Mouse (Mus musculus) olfactory bulb, adult 2 months (tissue): ENCODE results near the gene Rpgrip1. TPM values are rescaled to one million over a fixed set of nuclear protein-coding genes. Genes with fewer than 3 reads are reported as not detected.

ENCODE experiments used
- H3K27ac ChIP-seq: fragments of 200-500 bp; 2 replicates; pipeline ENCODE4 v1.5.1; 2012; ENCODE audit warnings: low read depth, low read length; ENCODE audit not compliant: insufficient read depth
- H3K4me1 ChIP-seq: fragments of 200-500 bp; 2 replicates; pipeline ENCODE4 v1.6.1; 2012; ENCODE audit warnings: low read length; ENCODE audit not compliant: control insufficient read depth, insufficient read depth
- H3K4me3 ChIP-seq: fragments of 200-500 bp; 2 replicates; pipeline ENCODE4 v1.5.1; 2012; ENCODE audit warnings: mild to moderate bottlenecking, low read depth, low read length, moderate library complexity; ENCODE audit not compliant: insufficient read depth
- CTCF ChIP-seq: fragments of 200-500 bp; IDR thresholded peaks from 2 replicates; pipeline ENCODE4 v1.5.1; 2012; ENCODE audit warnings: low read depth, mild to moderate bottlenecking, low read length, moderate library complexity; ENCODE audit not compliant: insufficient read depth
- POLR2A ChIP-seq: fragments of 200-500 bp; IDR thresholded peaks from 2 replicates; pipeline ENCODE4 v1.6.1; 2012; ENCODE audit warnings: mild to moderate bottlenecking, low read depth, low read length, moderate library complexity; ENCODE audit not compliant: insufficient read depth
- WGBS: fragments of 180-500 bp; shearing (Covaris S2); methylation state at CpG from one replicate; pipeline ENCODE4 v1.1.7; 2018; 5-methylcytosine and 5-hydroxymethylcytosine counted together
- polyA plus RNA-seq: library from polyadenylated mRNA; stranded (reverse); fragments of >200 nt; gene quantifications from 2 replicates; pipeline ENCODE4 v1.2.4, GENCODE M21; 2012; ENCODE audit warnings: low replicate concordance; ENCODE audit not compliant: missing spikeins, insufficient read depth, insufficient read length

Gene Rpgrip1
- polyA plus RNA-seq, 1 experiment, result not detected

DNA sequence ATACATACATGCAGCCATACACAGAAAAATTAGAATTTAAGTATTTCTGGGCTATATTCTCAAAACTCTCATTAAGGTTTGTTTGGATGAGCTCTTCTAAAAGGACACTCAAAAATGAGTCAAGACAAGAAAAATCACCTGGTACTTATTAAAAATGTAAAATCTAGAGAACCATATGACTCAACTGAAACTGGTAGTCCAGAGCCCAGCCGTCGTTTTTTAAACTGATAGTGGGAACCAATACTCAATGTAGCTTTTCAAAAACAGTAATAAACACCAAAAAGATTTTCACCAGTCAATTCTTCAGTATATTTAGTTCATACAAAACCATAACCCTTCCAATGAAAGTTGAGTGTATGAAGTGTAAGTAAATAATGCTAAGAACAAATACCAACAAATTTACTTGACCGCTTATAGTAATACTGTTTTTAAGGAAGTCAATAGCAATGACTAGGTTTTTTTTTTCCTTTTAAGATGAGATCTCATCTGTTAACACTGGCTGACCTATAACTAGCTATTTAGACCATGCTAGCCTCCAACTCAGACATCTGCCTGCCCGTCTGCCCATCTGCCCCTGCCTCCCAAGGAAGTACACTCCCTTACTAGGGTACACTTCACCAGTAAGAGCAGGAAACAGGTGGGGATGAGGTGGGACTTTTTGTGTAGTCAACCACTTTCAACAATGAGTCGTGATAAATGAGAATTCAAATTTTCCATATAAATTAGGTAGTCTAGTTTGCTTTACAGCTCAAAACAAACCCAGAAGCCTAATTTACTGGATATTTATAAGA is 10.1 kb upstream of the Rpgrip1 start:
- 29% methylated on average over 5 of the region's 5 CpGs for WGBS

DNA sequence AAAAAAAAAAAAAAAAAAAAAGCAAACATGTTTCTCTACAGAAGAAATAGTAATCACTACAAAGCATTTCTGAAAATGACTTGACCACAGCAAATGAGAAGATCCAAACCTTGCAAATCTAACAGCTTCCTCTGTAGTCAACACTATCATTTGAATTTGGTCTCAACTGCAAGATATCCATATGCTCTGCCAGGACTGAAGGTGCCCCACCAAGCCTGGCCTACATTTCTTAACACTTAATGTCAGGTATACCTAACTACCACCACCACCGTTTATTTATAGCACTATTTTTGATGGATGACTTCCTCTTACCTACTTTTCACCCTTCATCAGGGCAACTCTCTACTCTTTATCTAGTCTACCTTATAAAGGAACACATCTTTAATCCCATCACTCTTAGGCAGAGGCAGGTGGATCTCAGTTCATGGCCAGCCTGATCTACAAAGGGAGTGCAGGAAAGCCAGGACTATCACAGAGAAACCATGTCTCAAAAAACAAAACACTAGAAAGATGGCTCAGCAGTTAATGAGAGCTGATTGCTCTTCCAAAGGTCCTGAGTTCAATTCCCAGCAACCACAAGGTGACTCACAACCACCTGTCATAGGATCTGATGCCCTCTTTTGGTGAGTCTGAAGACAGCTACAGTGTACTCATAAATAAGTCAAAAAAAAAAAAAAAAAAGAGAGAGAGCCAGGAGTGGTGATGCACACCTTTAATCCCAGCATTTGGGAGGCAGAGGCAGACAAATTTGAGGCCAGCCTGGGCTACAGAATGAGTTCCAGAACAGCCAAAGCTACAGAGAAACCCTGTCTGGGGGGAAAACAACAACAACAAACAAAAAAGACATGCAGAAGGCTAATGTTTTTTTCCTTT is 9.0 kb upstream of the Rpgrip1 start:
- Histone ChIP-seq H3K4me1 (peaks cover 7% of the 10 kb centered on the region; the same call in 1 of the 2 replicates), H3K27ac (no peak overlapping the region), H3K4me3 (no peak overlapping the region)
- TF ChIP-seq POLR2A (no peak), CTCF (no peak)
- WGBS, result 78% methylated on average over 1 of the region's 1 CpGs

More for the DNA sequence above, 10.1 kb upstream of the Rpgrip1 start:
- Histone ChIP-seq H3K4me3 (no peak overlapping the region), H3K27ac (no peak overlapping the region), H3K4me1 (peaks cover 7% of the 10 kb centered on the region; the same call in 1 of the 2 replicates)
- no peak for TF ChIP-seq CTCF
- no peak for TF ChIP-seq POLR2A

DNA sequence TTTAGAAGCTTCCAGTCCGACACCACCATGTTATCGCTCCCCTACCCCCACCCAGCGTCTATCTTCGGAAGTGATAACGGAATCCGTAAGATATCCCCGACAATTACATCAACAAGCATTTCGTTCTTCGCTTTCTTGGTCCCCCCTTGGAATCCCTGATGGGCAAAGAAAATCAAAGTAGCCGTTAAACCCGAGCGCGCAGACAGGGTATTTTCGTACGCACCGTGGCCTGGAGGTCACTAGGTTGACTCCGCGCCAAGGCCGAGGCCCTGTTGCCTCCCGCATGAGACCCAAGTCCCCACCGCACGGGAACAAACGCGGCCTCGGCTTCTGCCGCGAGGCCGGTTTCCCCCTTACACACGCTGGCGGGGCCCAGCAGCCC is 7.0 kb upstream of the Rpgrip1 start:
- WGBS, result under 1% methylated on average over 30 of the region's 30 CpGs
- TF ChIP-seq POLR2A (no peak), CTCF (no peak)
- Histone ChIP-seq H3K27ac (peak overlapping the region; percentile 93), H3K4me3 (peak overlapping the region; percentile 80), H3K4me1 (peaks cover 4% of the 10 kb centered on the region; the same call in 1 of the 2 replicates)

DNA sequence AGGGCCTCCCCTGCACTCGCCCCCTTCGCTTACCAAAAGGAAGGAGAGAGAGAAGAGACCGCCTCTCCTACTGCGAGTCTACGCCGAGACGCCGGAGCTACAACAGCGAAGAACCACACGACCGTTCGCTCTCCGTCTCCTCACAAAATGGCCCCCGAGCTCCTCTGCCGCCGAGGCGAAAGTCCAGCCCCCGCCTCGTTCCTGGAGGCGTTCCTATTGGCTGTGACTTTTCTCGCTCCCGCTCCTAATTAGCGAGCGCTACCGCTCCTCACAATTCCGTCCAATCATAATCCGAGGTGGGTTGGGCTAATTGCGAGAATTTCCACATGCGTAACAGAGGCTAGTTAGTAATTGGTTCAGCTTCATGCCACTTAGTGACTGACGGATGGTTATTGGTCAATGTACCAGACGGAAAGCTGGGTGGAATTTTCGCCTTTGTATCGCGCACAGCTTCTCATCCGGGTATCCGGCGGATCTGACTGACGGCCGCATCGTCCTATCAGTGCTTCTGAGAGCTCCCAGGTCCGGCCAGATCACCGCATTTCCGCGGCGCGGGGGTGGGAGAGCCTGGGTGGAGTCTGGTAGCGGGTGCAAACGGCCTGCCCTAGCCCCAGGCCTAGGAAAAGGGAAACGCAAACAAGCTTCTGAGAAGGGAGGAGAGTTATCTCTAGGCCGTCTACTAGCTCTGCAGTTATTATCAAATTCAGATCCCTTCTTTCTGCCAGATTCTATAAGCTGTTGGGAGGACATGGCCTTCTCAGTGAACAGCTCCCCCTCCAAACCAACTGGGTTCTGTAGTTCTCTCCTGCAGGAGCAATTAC is 6.4 kb upstream of the Rpgrip1 start, which contains the start of gene Hnrnpc:
TSS of gene Hnrnpc (minus strand) at position 173 of the 821 bp plus-strand sequence.
- peaks cover 4% of the 10 kb centered on the region; the same call in 1 of the 2 replicates for H3K4me1 ChIP-seq
- H3K27ac ChIP-seq, result peak within 1 kb of the TSS; percentile 98
- WGBS, result under 1% methylated on average over 50 of the region's 50 CpGs
- peak within 1 kb of the TSS; percentile 80 for H3K4me3 ChIP-seq
- no peak for TF ChIP-seq CTCF
- TF ChIP-seq POLR2A, result peak; percentile 96

DNA sequence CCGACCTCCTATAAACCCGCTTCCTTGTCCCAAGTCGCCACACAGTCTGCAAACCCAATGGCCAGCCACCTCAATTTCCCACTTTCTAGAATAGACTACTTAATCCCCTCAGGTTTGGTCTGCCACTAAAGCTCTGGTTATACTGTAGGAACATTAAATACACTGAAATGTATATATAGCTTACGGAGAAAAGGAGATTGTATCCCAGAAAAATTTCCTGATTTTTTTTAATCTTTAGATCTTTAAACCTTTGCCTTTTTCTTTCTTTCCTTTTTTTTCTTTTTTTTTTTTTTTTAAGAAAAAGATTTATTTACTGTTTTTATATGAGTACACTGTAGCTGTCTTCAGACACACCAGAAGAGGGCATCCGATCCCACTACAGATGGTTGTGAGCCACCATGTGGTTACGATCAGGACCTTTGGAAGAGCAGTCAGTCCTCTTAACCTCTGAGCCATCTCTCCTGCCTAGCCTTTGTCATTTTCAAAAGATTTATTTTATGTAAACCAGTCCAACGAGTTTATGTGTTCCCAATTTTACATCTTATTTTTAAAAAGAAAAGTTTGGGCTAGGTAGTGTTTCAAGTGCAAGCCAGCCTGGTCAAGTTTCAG is 5.7 kb upstream of the Rpgrip1 start:
- peak overlapping the region; percentile 10 for H3K4me3 ChIP-seq
- peak overlapping the region; percentile 98 for H3K27ac ChIP-seq
- H3K4me1 ChIP-seq, result peaks cover 4% of the 10 kb centered on the region; the same call in 1 of the 2 replicates
- WGBS, result 30% methylated on average over 7 of the region's 7 CpGs
- TF ChIP-seq CTCF (no peak), POLR2A (no peak)

DNA sequence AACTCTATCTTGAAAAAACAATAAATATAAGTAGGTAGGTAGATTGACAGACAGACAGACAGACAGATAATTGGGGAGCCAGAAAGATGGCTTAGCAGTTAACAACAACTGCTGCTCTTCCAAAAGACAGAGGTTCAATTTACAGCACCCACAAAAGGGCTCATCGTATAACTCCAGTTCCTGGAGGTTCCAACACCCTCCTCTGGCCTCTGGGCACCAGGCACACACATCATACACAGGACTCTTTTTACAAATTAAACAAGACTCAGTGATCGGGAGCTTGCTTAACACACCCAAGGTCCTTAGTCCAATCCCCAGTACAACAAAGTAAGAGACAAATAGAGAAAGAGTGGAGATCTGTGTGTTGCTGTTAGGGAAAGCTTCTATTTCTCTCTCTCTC is 5.2 kb upstream of the Rpgrip1 start:
- H3K4me3 ChIP-seq, result no peak overlapping the region
- H3K4me1 ChIP-seq, result peaks cover 4% of the 10 kb centered on the region; the same call in 1 of the 2 replicates
- 74% methylated on average over 2 of the region's 2 CpGs for WGBS
- H3K27ac ChIP-seq, result no peak overlapping the region
- no peak for TF ChIP-seq POLR2A

DNA sequence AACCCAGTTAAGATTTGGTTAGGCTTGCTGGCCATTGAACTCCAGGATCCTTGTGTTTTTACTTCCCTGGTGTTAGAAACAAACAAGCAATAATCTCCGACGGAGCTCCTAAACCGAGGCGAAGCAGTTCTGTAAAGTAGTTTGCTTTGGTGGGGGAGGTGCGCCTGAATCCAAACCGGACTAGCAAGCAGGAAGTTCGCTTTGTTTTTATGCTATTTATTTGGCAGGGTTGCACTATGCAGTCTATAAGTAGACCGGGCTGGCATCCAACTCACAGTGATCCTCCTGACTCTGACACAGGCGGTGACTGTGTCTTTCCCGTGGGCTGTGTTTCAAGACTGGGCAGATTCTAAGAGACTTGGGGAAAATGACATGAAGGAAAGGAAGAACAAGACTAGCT is 3.8 kb upstream of the Rpgrip1 start:
- 0 out of 2 replicates have a peak overlapping the region, but pooled peaks have one; percentile 33 for H3K27ac ChIP-seq
- no peak overlapping the region for H3K4me3 ChIP-seq
- peaks cover 2% of the 10 kb centered on the region; the same call in 1 of the 2 replicates for H3K4me1 ChIP-seq
- TF ChIP-seq POLR2A, result no peak
- no peak for TF ChIP-seq CTCF
- 7% methylated on average over 10 of the region's 10 CpGs for WGBS

DNA sequence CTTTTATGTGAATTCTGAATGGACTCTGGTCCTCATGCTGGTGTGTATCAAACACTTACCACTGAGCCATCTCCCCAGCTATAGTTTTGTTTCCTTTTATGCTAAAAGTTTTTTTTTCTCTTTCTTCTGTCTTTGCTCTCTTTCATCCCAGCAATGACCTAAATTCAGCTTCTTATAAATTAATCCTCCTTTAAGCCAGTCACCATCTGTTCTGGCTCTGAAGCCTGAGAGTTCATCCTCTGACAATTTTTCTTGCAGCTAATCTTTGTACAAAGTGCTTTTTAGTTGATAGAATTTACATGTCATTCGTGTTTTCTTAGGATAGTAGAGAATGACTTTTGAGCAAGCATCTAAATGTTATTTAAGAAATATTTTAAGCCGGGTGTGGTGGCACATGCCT is 2.5 kb upstream of the Rpgrip1 start:
- no peaks in the 10 kb centered on the region for H3K4me1 ChIP-seq
- 85% methylated on average over 2 of the region's 2 CpGs for WGBS
- no peak overlapping the region for H3K4me3 ChIP-seq
- H3K27ac ChIP-seq, result no peak overlapping the region
- no peak for TF ChIP-seq CTCF
- TF ChIP-seq POLR2A, result no peak
